Mouse (Mus musculus) forebrain, embryonic 12.5 days (tissue): ENCODE measurements at regions not wholly inside any gene's neighbourhood (a gene's known extent, or its start where the extent isn't known, plus 50 kb on each side); places are given as distances from the start of the nearest gene placed in this dataset.
"Not testable (repeated sequence)": the region's sequence is repeated elsewhere in the genome, so short reads cannot be mapped to it uniquely, and the experiment has no call there.

Source experiments
- ATAC-seq: fragments of 200-750 bp; cut with Nextera tagmentation; 2 replicates; pipeline ENCODE4 v1.8.0; 2017; ENCODE audit warnings: moderate TSS enrichment; ENCODE audit not compliant: low FRiP score
- H3K27ac ChIP-seq: fragments of 300-500 bp; sonication (generic); 2 replicates; pipeline ENCODE4 v1.5.1; 2016; ENCODE audit warnings: mild to moderate bottlenecking
- H3K27me3 ChIP-seq: fragments of 300-500 bp; sonication (generic); 2 replicates; pipeline ENCODE4 v1.6.1; 2016; ENCODE audit warnings: mild to moderate bottlenecking
- H3K36me3 ChIP-seq: fragments of 300-500 bp; sonication (generic); replicated peaks from 2 replicates; pipeline ENCODE4 v1.6.1; 2016; ENCODE audit warnings: mild to moderate bottlenecking
- H3K4me1 ChIP-seq: fragments of 300-500 bp; sonication (generic); 2 replicates; pipeline ENCODE4 v1.6.1; 2016
- H3K4me2 ChIP-seq: fragments of 300-500 bp; sonication (generic); 2 replicates; pipeline ENCODE4 v1.6.1; 2016; ENCODE audit warnings: mild to moderate bottlenecking, moderate library complexity
- H3K4me3 ChIP-seq: fragments of 300-500 bp; sonication (generic); replicated peaks from 2 replicates; pipeline ENCODE4 v1.5.1; 2016; ENCODE audit warnings: mild to moderate bottlenecking
- H3K9ac ChIP-seq: fragments of 300-500 bp; sonication (generic); 2 replicates; pipeline ENCODE4 v1.6.1; 2016; ENCODE audit warnings: mild to moderate bottlenecking
- H3K9me3 ChIP-seq: fragments of 300-500 bp; sonication (generic); 2 replicates; pipeline ENCODE4 v1.6.1; 2016
- WGBS: fragments of 180-500 bp; shearing (Covaris S2); methylation state at CpG from one replicate; pipeline ENCODE4 v1.1.7; 2016; 5-methylcytosine and 5-hydroxymethylcytosine counted together

GRCm38 (mm10) chr4:23341240-23341639 is 853.1 kb upstream of the Pou3f2 start:
- H3K27ac ChIP-seq: no peak overlapping the region
- peak; percentile 83 for ATAC-seq
- H3K4me3 ChIP-seq: no peak overlapping the region
- H3K27me3 ChIP-seq: no peaks in the 10 kb centered on the region
- no peaks in the 10 kb centered on the region for H3K36me3 ChIP-seq
- no peak overlapping the region for H3K9ac ChIP-seq
- WGBS: 38% methylated on average over 8 of the region's 8 CpGs
- H3K9me3 ChIP-seq: no peaks in the 10 kb centered on the region
- no peak overlapping the region for H3K4me2 ChIP-seq
- H3K4me1 ChIP-seq: peaks cover 5% of the 10 kb centered on the region; the same call in 1 of the 2 replicates

GRCm38 (mm10) chr4:23338481-23338880 is 850.3 kb upstream of the Pou3f2 start:
- Histone ChIP-seq H3K36me3 (no peaks in the 10 kb centered on the region), H3K9ac (no peak overlapping the region), H3K9me3 (no peaks in the 10 kb centered on the region), H3K27me3 (no peaks in the 10 kb centered on the region), H3K4me1 (peaks cover 5% of the 10 kb centered on the region; the same call in 1 of the 2 replicates), H3K4me3 (no peak overlapping the region), H3K27ac (no peak overlapping the region), H3K4me2 (no peak overlapping the region)
- no peak; the same call in 1 of the 2 replicates for ATAC-seq
- WGBS: 68% methylated on average over 5 of the region's 5 CpGs

- H3K27ac ChIP-seq: no peak overlapping the region
- H3K9ac ChIP-seq: no peak overlapping the region
- no peaks in the 10 kb centered on the region for H3K27me3 ChIP-seq
- 7% methylated on average over 2 of the region's 2 CpGs for WGBS
- no peaks in the 10 kb centered on the region for H3K9me3 ChIP-seq
- H3K4me1 ChIP-seq: no peaks in the 10 kb centered on the region; the same call in 1 of the 2 replicates
- ATAC-seq: no peak
- H3K36me3 ChIP-seq: no peaks in the 10 kb centered on the region
- no peak overlapping the region for H3K4me2 ChIP-seq
- H3K4me3 ChIP-seq: no peak overlapping the region
These were observed 812.5 kb upstream of the Pou3f2 start for GRCm38 (mm10) chr4:23300617-23301016.

GRCm38 (mm10) chr4:23280087-23280486 is 791.9 kb upstream of the Pou3f2 start:
- no peak for ATAC-seq
- Histone ChIP-seq H3K27ac (no peak overlapping the region), H3K27me3 (no peaks in the 10 kb centered on the region), H3K36me3 (no peaks in the 10 kb centered on the region), H3K4me1 (peaks cover 4% of the 10 kb centered on the region; the same call in 1 of the 2 replicates), H3K9ac (no peak overlapping the region), H3K4me2 (no peak overlapping the region), H3K9me3 (no peaks in the 10 kb centered on the region), H3K4me3 (no peak overlapping the region)
- WGBS: 58% methylated on average over 6 of the region's 6 CpGs

- no peak overlapping the region for H3K4me2 ChIP-seq
- no peak overlapping the region for H3K27ac ChIP-seq
- H3K27me3 ChIP-seq: no peaks in the 10 kb centered on the region
- H3K9me3 ChIP-seq: no peaks in the 10 kb centered on the region
- no peak overlapping the region for H3K4me3 ChIP-seq
- H3K9ac ChIP-seq: no peak overlapping the region
- no peaks in the 10 kb centered on the region for H3K4me1 ChIP-seq
- H3K36me3 ChIP-seq: no peaks in the 10 kb centered on the region
- WGBS: 85% methylated on average over 5 of the region's 5 CpGs
- ATAC-seq: no peak
These were observed 787.0 kb upstream of the Pou3f2 start for GRCm38 (mm10) chr4:23275203-23275602.

- ATAC-seq: 0 out of 2 replicates have a peak, but pooled peaks have one; percentile 51
- no peak overlapping the region for H3K4me2 ChIP-seq
These were observed 783.8 kb upstream of the Pou3f2 start for GRCm38 (mm10) chr4:23271947-23272346.

GRCm38 (mm10) chr4:23260371-23260770 is 772.2 kb upstream of the Pou3f2 start:
- no peak overlapping the region for H3K9ac ChIP-seq
- no peak for ATAC-seq
- H3K4me2 ChIP-seq: no peak overlapping the region
- H3K4me3 ChIP-seq: no peak overlapping the region
- H3K9me3 ChIP-seq: peaks cover 16% of the 10 kb centered on the region
- H3K27me3 ChIP-seq: no peaks in the 10 kb centered on the region
- 92% methylated on average over 4 of the region's 4 CpGs for whole genome bisulfite sequencing
- H3K4me1 ChIP-seq: no peaks in the 10 kb centered on the region
- no peaks in the 10 kb centered on the region for H3K36me3 ChIP-seq
- H3K27ac ChIP-seq: no peak overlapping the region

More at GRCm38 (mm10) chr4:23271947-23272346, 783.8 kb upstream of the Pou3f2 start:
- H3K4me3 ChIP-seq: no peak overlapping the region
- H3K36me3 ChIP-seq: no peaks in the 10 kb centered on the region
- H3K9me3 ChIP-seq: no peaks in the 10 kb centered on the region
- H3K27me3 ChIP-seq: no peaks in the 10 kb centered on the region
- no peaks in the 10 kb centered on the region for H3K4me1 ChIP-seq
- H3K27ac ChIP-seq: no peak overlapping the region
- no peak overlapping the region for H3K9ac ChIP-seq

GRCm38 (mm10) chr4:23234960-23235359 is 746.8 kb upstream of the Pou3f2 start:
- H3K27ac ChIP-seq: no peak overlapping the region
- ATAC-seq: peak; percentile 63; the same call in 1 of the 2 replicates
- no peaks in the 10 kb centered on the region for H3K9me3 ChIP-seq
- H3K9ac ChIP-seq: no peak overlapping the region
- H3K27me3 ChIP-seq: no peaks in the 10 kb centered on the region
- WGBS: 21% methylated on average over 1 of the region's 1 CpGs
- no peaks in the 10 kb centered on the region for H3K36me3 ChIP-seq
- no peak overlapping the region for H3K4me3 ChIP-seq
- no peak overlapping the region for H3K4me2 ChIP-seq
- H3K4me1 ChIP-seq: 0 out of 2 replicates have a peak, but pooled peaks cover 3% of the 10 kb centered on the region

- H3K9ac ChIP-seq, H3K27me3 ChIP-seq, H3K4me1 ChIP-seq, H3K9me3 ChIP-seq, ATAC-seq, H3K36me3 ChIP-seq, H3K4me3 ChIP-seq, H3K27ac ChIP-seq, H3K4me2 ChIP-seq: not testable (repeated sequence)
- WGBS: 88% methylated on average over 1 of the region's 1 CpGs
These were observed 706.6 kb upstream of the Pou3f2 start for GRCm38 (mm10) chr4:23194756-23195155.

- Histone ChIP-seq H3K4me3 (no peak overlapping the region), H3K4me1 (no peaks in the 10 kb centered on the region), H3K4me2 (no peak overlapping the region), H3K36me3 (no peaks in the 10 kb centered on the region), H3K27ac (no peak overlapping the region), H3K27me3 (no peaks in the 10 kb centered on the region), H3K9ac (no peak overlapping the region), H3K9me3 (no peaks in the 10 kb centered on the region)
- no peak for ATAC-seq
- WGBS: 58% methylated on average over 6 of the region's 6 CpGs
These were observed 705.4 kb upstream of the Pou3f2 start for GRCm38 (mm10) chr4:23193384-23194135.

GRCm38 (mm10) chr4:23173811-23174210 is 685.6 kb upstream of the Pou3f2 start:
- 21% methylated on average over 1 of the region's 1 CpGs for WGBS

GRCm38 (mm10) chr4:23173330-23173729 is 685.2 kb upstream of the Pou3f2 start:
- Histone ChIP-seq H3K9me3 (no peaks in the 10 kb centered on the region), H3K27ac (no peak overlapping the region), H3K4me2 (no peak overlapping the region), H3K36me3 (no peaks in the 10 kb centered on the region), H3K4me3 (no peak overlapping the region), H3K4me1 (no peaks in the 10 kb centered on the region), H3K27me3 (peaks cover 9% of the 10 kb centered on the region; the same call in 1 of the 2 replicates), H3K9ac (no peak overlapping the region)
- ATAC-seq: peak; percentile 95
- 16% methylated on average over 4 of the region's 4 CpGs for whole genome bisulfite sequencing

More at GRCm38 (mm10) chr4:23173811-23174210, 685.6 kb upstream of the Pou3f2 start:
- peak; percentile 62; the same call in 1 of the 2 replicates for ATAC-seq
- Histone ChIP-seq H3K27ac (no peak overlapping the region), H3K36me3 (no peaks in the 10 kb centered on the region), H3K9ac (no peak overlapping the region), H3K4me1 (no peaks in the 10 kb centered on the region), H3K4me2 (no peak overlapping the region), H3K9me3 (no peaks in the 10 kb centered on the region), H3K4me3 (no peak overlapping the region), H3K27me3 (peaks cover 9% of the 10 kb centered on the region; the same call in 1 of the 2 replicates)
